Mouse (Mus musculus) heart, adult 2 months (tissue): ENCODE results near the gene Vps4a.

Experiments used
- CTCF ChIP-seq: fragments of 200-600 bp; IDR thresholded peaks from 2 replicates; pipeline ENCODE4 v1.8.1; 2022; ENCODE audit warnings: antibody characterized with exemption, mild to moderate bottlenecking, moderate library complexity
- EP300 ChIP-seq: fragments of 200-500 bp; IDR thresholded peaks from 2 replicates; pipeline ENCODE4 v1.6.1; 2011; ENCODE audit warnings: low read depth, low read length, control low read depth; ENCODE audit not compliant: insufficient read depth
- POLR2A ChIP-seq: fragments of 200-500 bp; IDR thresholded peaks from 2 replicates; pipeline ENCODE4 v1.6.1; 2011; ENCODE audit warnings: mild to moderate bottlenecking, low read depth, low read length, control low read depth; ENCODE audit not compliant: insufficient read depth

DNA sequence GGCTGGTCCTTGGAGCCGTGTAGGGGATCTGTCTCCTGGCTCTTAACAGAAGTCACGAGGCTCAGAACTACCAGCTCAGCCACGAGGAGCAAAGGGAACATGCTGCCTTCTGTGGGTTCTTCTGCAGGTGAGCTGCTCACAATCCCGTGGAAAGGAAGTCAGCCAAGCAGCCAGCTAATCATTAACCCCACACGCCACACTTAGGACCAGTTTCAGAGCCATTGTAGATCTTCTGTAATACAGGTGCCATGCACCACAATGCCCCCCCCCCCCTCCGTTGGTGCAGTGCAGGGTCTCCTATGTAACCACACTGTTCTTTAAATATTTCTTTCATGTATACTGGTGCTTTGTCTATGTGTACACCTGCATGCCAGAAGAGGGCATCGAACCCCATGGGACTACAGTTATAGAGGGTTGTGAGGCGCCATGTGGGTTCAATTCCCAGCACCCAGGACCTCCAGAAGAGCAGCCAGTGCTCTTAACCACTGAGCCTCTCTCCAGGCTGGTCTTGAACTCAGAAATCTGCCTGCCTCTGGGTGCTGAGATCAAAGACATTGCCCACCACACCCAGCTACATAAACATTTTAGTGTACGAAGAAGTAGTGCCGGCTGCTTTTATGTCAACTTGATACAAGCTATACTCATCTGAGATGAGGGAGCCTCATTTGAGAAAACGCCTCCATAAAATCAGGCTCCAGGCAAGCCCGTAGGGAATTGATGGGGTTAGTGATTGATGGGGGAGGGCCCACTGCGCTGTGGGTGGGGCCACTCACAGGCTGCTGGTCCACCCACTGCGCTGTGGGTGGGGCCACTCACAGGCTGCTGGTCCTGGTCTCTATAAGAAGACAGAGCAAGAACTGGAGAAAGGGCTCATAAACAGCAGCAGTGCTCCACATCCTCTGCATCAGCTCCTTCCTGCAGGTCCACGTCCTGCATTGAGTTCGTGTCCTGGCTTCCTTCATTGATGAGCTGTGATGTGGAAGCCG, 34.8 kb downstream of the Vps4a start, which contains the start of gene Tmed6:
- no peak for TF ChIP-seq EP300
- TF ChIP-seq CTCF = no peak
- TF ChIP-seq POLR2A = no peak
